Mouse (Mus musculus) thymus, postnatal 25 days (tissue): ENCODE results near the gene Hddc3.
"Not testable (repeated sequence)": the region's sequence is repeated elsewhere in the genome, so short reads cannot be mapped to it uniquely, and the experiment has no call there.

Experiments used
- DNase-seq: peaks from one replicate; pipeline ENCODE4 v3.0.0; 2022

Hddc3 gene

GRCm38 (mm10) chr7:80342858-80343257, at the start of gene Hddc3:
Hddc3 (plus strand) TSS chr7:80343104.
- peak; percentile 97 for DNase-seq

DNA sequence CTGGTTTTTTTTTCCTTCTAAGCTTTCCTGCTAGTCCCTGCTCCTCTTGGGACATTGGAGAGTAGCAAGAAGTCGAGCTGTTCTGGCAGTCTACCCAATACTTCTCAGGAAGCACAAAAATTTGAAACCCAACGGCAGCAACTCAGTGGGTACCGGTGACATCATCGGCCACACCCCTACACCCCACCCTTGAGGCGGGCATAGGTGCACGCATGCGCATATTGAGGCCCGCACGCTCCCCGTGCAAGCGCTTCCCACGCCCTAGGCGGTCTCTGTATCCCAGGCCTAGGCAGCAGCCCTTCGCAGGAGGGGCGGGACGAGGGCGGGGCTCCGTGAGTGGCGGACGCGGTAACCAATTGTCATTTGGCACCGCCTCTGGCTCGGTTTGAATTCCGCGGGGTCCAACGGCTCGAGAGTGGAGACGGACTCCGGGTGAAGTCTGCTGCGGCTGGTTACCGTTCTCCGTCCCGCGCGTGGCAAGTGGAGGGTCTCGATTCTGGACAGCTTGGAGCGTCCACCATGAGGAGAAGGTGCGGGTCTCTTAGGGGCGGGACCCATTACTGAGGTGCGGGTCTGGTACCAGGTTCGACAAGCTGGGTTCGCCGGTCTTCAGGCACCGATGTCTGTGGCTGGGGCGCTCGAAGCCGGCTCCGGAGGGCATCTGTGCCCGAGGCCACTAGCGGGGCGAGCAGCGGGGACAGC, 48.7 kb upstream of the Hddc3 start, which contains the start of gene Prc1:
Gene Prc1, plus strand, starts transcription at position 389 of the 702 bp plus-strand sequence.
- DNase-seq = peak; percentile 99

- DNase-seq = peak; percentile 18
Observed at GRCm38 (mm10) chr7:80294764-80295648, 47.9 kb upstream of the Hddc3 start.

DNA sequence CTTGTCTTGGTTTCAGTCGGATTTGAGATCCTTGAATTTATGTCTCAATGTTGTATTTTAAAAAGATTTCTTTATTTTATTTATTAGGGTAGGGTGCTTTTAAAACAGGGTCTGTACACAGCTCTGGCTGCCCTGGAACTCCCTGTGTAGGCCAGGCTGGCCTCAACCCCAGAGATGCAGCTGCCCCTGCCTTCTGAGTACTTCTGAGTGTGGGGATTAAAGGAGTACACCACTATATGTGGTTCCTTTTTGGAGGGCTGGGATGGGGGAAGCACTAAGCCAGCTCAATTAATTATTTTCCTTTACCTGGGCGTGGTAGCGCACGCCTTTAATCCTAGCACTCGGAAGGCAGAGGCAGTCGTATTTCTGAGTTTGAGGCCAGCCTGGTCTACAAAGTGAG, 46.4 kb upstream of the Hddc3 start:
- DNase-seq = no peak

DNA sequence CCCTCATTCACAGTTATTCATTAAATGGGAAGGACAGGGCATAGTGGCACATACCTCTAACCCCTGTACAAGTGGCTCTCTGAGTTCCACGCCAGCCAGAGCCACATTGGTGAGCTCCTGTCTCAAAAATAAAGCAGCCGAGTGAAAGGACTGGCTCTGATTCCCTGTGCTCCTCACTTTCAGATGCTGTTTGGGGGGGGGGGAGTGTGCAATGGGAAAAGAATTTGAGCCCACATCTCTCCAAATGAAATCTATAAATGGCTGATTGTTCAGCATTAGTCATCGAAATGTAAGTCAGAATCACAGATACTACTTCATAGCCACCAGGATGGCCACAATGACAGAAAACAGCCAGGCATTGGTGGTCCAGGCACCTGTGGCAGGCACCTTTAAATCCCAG, 45.9 kb upstream of the Hddc3 start:
- no peak for DNase-seq

- DNase-seq = no peak
Observed at GRCm38 (mm10) chr7:80298754-80299153, 44.1 kb upstream of the Hddc3 start.

GRCm38 (mm10) chr7:80299568-80299967, 43.3 kb upstream of the Hddc3 start:
- DNase-seq = no peak

DNA sequence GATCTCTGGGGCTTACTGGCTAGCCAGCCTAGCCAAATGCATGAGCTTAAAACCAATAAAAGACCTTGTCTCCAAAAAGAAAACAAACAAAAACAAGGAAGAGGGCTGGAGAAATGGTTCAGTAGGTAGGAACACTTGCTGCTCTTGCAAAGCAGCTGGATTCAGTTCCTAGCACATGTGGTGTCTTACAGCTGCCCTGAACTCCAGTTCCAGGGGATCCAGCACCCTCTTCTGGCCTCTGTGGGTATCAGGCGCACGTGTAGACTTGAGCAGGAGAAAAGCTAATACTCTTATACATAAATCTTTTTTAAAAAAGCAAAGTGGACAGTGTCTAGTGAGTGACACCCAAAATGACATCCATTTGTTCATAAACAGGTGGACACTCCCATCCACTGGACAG, 41.4 kb upstream of the Hddc3 start:
- DNase-seq = no peak

GRCm38 (mm10) chr7:80307766-80308165, 35.1 kb upstream of the Hddc3 start:
- no peak for DNase-seq

DNA sequence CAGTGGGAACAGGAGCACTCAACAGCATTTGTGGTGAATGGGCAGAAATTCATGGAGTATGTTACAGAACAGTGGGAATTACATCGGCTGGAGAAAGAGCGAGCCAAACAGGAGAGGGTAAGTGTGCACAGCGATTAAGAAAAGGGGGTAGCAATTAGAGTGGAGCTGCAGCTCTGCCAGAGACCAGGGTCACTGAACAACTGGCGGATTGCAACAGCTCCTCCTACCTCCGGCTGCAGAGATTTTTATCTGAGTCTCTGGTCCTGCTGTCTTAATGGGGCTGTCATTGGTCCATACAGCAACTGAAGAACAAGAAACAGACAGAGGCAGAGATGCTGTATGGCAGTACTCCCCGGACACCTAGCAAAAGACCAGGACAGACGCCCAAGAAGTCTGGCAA, 32.1 kb upstream of the Hddc3 start:
- no peak for DNase-seq

DNA sequence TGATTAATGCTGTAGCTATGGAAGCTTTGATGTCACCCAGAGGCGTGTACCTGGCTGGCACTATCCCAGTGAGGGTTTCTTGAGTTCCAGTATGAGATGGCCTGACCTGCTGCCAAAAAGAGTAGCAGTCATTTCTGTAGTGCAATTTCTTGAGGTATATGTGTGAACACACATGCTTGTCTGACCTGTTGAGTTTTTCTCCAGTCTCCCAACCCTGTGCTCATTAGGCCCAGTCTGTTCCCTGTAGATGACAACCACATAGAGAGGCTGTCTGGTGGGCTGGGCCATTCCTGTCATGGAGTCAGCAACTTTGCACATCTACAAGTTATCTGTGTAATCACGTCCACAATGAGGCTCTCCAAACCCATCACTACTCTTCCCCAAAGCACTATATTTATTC, 27.2 kb upstream of the Hddc3 start:
- no peak for DNase-seq

DNA sequence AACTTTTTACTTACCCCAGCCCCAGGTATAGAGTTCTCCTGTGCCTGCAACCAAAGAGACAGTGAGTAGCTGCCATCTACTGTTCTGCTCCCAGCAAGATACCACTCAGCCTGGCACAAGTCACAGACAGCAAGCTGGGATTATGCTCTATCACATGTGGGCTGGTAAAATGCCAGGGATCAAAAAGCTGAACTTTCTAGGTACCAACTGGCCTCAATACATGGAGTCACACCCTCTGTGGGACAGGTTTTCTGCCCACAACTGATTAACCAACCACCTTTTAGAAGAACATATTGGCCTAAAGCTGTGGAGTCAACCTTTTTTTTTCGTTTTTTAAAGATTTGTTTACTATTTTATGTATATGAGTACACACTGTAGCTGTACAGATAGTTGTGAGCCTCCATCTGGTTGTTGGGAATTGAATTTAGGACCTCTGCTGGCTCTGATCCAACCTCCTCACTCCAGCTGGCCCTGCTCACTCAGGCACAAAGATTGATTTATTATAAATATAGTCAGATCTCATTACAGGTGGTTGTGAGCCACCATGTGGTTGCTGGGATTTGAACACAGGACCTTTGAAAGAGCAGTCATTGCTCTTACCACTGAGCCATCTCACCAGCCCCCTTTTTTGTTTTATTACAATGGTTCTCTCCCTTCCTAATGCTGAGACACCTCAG, 25.3 kb upstream of the Hddc3 start:
- DNase-seq = no peak

DNA sequence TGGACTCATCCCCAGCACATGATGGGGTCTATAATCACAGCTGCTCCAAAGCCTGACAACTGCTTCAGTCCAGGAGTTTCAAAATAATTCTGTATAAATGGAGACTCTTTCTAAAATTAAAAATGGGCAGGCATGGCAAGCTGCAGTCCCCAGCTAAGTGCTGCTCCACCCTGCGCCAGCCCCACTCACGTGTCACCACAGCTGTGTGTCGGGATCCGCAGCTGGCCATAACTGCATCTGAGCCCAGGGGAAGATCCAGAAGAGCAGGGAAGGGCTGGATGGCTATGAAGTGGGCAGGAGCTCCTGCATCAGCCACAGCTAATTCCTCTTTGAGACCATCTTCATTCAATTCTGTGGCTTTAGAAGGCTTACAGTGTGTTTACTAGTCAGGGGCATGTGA, 24.2 kb upstream of the Hddc3 start:
- no peak for DNase-seq

DNA sequence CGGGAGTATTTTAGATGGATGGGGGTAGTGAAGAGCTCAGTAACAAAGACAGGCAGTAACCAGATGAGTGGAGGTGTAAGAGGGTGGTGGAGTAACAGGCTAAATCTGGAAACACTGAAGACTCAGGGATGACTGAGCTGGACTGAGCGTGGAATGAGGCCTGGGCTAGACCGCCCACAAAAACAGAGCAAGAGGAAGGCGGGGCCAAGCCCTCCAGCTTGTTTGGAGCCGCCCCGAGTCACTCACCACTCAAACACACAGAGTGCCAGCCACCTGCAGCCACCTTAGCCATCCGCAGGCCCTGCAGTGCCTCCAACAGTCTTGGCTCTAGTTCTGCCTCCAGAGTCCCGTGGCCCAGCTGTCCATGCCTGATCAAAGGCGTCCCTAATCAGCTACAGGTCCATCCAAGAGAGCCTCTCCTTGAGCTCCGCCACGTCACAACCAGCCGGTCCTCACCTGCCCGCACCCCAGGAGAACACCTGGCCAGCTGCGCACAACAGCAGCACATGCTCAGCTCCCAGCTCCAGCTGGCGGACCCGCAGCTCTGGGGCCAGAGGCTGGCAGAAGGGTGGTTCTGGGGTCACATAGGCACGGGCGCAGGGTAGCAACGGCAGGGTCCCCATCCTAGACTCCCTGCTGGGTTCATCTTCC, 22.9 kb upstream of the Hddc3 start:
- no peak for DNase-seq

DNA sequence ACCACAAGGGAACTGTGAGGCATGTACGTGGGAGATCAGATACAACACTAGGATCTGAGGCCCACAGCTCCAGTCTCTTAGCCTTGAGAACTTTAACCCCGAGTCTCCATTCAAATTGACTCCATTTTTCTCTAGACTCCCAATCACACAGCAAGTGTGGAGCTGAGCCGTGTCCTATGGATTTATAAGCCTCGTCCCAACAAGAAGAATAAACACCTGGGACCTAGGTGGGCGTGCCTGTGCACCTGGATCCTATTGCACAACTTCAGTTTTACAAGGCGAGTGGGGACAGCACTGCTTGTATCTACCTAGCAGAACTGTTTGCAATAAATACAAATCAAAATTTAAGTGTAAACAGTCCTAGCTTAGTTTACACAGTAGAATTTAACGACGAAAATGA, 19.6 kb upstream of the Hddc3 start:
- no peak for DNase-seq

GRCm38 (mm10) chr7:80324043-80324815, 18.7 kb upstream of the Hddc3 start, which contains the start of gene Rccd1:
Rccd1 (minus strand) TSS chr7:80324454.
- DNase-seq = peak; percentile 92

DNA sequence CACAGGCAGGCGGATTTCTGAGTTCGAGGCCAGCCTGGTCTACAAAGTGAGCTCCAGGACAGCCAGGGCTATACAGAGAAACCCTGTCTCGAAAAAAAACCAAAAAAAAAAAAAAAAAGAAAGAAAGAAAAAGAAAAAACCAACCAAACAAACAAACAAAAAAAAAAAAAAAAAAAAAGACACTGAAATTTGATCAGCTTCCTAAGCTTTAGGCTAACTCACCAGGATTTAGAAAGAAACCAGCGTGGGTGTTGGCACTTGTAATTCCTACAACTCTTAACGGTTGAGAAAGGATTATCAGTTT, 18.1 kb upstream of the Hddc3 start:
- not testable (repeated sequence) for DNase-seq

- no peak for DNase-seq
Observed at GRCm38 (mm10) chr7:80325292-80325868, 17.5 kb upstream of the Hddc3 start.

GRCm38 (mm10) chr7:80326076-80326475, 16.8 kb upstream of the Hddc3 start:
- DNase-seq = no peak

DNA sequence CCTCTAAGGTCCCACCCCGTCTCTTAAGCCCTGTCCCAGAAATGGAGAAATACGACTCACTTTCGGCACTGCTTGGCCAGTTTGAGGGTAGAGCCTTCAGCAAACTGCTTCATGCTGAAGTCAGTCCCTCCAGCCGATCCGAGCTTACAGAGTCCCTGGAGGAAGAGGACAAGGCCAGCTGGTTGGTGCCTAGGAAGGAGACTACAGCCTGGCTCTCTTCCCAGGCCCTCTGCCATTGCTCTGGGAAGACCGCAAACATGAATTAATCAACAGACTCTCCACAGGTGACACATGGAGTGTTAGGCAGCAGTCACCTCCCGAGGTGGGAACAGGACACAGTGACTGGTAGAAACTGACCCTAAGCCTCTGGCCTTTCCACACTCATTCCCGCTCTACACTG, 12.6 kb upstream of the Hddc3 start:
- no peak for DNase-seq

GRCm38 (mm10) chr7:80331433-80331832, 11.5 kb upstream of the Hddc3 start:
- DNase-seq = no peak

GRCm38 (mm10) chr7:80334848-80335247, 8.1 kb upstream of the Hddc3 start:
- DNase-seq = no peak
